Mouse (Mus musculus) ES-CJ7 (cell line): ENCODE data around the gene Vsnl1.

Source experiments
- DNase-seq: peaks from one replicate; pipeline ENCODE4 v3.0.0; 2011; ENCODE audit warnings: low read depth, low spot score

The Vsnl1 gene

DNA sequence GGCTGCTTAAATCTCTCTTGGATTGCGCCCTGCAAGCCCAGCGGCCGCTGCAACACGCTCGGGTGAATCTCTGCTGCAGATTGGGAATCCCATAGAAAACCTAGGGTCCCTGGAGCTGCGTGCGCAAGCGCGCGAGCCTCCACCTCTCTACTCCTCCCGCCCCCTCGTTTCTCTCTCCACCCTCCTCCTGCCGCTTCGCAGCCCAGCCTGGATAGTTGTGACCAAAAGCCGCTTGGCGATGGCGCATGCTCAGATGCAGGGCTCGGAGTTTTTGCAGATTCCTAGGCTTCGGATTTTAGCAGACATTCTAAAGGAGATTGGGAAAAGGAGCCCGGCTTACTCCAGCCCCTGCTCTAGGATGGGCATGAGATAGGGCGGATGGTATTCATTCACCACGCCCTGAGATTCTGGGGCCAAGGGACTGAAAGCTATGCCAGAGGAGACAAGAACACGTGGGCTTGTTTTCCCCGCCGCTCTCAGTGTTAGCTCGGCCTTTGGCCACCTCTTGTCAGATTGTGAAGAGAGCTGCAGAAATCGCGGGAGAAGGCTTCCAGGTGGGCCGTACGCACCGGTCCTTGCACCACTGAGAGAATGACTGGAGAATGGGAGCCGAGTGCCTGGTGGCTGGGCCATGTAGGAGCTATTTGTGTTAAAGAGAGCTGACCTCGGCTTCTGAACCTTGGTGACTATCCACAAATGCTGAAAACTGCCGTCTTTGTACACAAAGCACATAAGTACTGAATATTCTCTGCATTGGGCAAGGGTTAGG lies at the start of gene Vsnl1:
Gene Vsnl1, minus strand, starts transcription at position 117 of the 769 bp plus-strand sequence.
- peak; percentile 85 for DNase-seq

DNA sequence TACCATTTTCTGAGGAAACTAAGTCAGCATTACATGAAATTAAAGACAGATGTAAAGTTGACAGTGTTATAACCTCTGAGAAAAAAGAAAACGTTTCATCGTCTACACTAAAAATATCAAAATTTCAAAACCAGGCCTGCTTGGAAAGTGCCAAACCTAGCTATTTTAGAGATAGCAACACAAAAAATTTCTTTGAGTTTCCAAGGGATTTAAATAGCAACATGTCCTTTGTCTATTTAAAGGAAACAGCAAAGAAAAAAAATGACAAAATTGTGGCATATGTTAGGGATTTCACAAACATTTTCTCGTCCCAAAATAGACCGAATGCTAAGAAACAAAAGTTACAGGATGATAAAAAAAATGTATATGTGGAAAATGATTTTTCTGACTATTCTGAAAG lies 20.2 kb upstream of the Vsnl1 start:
- no peak for DNase-seq

DNA sequence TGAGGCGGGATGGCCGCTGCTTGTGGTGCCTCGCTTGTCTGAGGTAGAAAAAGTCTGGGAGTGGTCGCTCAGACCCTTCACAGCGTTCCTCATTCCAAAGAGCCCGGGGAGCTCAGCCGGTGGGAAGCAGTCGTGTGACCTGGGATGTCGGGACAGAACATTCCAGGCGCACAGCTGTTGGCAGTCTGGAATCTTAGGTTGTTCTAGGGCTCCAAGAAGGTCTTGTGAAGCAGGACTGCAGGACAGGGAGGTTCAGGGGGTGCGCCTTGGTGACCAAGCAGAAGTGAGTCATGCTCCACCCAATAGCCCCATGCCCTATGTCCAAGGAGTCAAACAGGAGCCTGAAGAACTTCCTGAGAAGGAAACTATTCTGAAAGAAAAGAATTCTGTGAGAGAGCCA lies 19.8 kb upstream of the Vsnl1 start:
- DNase-seq: no peak

DNA sequence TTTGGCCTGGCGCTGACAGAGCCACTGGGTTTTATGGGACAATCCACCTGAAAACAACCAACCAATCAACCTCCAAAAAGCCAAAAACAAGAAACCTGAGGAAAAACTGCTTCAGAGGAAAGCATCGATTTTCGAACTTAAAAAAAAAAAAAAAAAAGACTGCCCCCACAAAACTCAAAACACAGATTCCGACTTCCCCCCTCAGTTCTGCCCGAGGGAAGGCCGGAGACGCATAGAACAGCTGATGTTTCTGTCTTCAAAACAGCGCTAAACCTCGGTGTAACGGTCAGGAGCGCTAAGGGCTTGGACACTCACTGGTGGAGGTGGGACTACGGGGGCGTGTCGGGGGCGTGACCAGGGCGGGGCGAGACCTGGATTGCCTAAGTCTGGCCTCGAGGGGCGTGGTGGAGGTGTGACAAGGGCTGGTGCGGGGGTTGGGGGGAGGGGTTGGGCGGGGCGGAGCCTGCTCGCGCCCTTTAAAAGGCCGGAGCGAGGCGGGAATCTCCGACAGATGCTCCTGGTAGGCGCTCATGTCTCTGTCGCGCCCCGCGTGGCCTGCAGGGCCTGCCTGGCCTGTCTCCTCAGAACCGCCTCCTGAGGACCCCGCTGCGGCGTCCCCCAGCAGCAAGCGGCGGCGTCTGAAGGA lies 19.3 kb upstream of the Vsnl1 start, which contains the start of gene Rad51ap2:
Gene Rad51ap2, plus strand, starts transcription at position 531 of the 646 bp plus-strand sequence.
- DNase-seq: peak; percentile 95

DNA sequence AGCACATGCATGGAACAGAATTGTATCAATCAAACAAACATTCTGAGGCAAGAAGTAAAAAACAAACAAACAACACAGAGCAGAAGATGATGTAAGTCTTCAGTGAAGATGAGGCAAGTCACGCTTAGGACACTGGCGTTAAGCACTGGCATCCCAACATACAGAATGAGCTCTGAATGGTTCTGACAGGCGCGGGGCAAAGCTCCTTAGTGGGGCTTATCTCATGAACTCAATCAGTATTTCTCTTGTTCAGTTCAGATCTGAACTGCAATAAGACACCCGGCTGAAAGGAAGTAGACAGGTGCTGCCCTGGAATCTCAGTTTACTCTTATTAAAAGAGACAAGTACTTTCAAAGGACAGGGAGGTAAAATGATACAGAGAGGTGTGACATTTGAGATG lies 17.7 kb upstream of the Vsnl1 start:
- DNase-seq: no peak

DNA sequence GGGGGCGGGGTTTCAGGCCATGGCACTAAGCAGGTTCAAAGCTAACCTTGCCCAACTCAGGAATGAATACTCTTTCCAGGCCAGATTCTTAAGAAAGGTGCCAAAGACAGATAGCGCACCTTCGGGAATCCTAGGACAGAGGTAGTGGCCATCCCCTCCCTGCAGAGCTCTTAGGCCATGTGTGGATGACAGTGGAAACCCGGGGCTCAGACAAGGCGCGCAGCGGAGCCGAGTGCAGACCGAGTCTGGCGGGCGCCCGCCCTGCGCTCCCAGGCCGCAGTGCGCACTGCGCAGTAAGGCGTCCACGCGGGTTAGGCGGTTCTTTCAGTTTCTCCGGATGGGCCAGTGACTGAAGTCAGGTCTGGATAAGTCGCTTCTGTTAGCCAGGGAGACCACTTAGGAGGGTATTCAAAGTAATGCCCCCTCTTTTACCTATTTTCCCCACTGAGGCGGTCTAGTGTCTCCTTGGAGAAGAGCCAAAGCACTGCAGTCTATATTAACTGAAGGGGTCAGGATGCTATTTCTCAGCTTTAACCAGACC lies 1.6 kb upstream of the Vsnl1 start:
- no peak for DNase-seq

DNA sequence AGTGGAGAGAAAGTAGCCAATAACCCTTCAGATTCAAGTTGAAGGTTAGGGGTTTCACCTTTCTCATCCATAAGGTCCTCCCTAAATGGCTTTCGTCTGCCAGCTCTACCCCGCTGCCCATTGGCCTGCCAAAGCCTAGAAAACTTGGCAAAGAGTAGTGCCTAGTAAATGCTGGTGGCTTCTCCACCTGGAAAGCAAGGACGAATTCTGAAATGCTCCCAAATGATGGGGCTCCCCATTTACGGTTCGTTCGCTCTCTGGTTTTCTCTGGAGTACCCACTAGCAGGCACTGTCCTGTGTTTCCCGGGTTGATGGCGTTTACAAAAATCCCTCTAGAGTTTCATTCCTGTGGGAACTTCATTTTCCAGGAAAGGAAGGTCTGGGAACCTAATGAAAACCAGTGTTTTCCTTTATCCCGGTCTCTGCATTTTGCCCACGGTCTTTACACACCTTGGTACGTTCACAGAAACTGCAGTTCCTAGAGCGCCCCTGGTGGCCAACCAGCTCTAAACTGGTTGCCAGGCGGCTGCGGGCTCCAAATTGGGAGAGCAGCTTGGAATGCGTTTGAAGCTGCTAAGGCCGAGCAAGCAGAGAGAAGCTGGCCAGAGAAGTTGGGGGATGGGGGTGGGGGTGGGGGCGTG lies 973 bp upstream of the Vsnl1 start:
- peak; percentile 95 for DNase-seq

DNA sequence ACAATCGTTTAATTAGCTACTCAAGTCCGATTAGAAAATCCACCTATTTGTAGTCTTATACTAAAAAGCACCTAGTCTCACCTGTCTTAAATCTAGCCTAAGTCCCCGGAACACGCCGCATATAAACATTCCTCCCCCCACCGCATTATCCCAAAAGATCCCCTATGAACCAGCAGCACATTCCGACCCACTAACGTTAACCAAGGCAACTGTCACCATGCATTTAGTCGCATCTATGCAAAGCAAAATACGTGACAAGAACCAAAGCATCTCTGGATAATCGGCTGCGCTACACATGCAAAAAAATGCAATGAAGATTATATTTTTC lies 426 bp downstream of the Vsnl1 start:
- no peak for DNase-seq

DNA sequence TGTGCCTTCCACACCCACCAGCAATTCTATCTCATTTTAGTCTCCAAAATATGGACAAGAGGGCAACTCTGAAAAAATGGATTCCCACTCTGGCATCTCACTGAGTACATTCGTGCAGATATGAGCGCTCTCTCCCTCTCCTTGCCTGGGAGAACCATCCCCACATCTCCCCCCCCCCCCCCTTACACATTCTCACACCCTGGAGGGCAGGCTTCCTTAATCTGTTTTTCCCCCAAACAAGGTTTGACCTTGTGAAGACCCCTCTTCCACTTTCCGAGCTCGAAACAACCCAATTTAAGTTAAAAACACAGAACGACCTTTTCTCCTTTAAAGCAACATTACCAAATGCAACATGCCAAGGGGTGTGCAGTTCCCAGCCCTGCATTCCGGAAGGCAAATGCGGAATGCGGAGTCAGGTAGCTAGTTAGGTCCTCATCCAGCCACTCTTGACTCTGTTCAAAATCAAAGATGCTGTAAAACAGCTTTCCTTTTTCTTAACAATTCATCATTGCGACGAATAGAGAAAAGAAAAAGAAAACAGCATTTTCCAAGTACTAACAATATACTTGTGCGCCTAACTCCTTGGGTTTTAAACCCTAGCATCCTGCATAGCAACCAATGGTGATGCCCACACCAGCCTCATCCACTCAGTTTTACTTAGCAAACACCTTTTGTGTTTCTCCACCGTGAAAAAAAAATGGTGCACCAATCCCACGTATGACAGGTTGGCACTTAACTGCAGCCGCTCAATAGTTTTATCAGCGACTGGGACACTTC lies 979 bp downstream of the Vsnl1 start:
- DNase-seq: no peak

DNA sequence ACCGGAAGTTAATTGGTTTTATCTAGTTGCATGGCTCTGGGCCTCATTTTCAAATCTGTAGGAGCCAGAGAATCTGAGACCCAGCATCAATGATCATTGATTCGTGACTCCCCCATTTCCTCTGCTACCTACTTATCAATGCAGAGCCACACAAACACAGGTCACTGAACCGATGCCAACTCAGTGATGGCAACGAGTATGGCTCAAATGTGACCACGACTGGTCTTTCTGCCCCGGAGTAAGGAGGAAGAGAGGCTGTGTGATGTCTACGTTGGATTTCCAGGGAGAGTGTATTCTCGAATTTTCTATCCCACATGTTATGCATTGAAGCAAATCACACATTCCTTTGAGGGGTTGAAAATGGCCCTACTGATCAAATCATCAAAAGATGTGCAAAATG lies 2.0 kb downstream of the Vsnl1 start:
- no peak for DNase-seq

DNA sequence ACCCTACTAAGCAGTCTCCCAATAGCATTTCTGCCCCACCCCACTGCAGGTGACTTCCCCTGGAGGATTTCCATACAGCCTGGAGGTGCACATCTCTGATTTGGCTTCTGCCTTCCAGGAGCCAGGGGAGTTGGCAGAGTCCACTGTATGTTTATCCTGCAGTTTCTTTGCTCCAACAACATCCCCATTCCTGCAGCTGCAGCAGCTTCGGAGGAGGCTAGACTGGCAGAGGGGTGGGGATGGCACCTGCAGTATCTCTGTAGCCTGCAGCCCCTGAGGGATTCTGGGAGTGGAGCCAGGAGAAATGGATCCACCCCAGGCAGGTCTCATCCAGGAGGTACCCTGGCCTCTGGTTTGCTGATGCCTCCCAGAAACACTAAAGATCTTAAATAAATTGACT lies 2.7 kb downstream of the Vsnl1 start:
- DNase-seq: no peak

DNA sequence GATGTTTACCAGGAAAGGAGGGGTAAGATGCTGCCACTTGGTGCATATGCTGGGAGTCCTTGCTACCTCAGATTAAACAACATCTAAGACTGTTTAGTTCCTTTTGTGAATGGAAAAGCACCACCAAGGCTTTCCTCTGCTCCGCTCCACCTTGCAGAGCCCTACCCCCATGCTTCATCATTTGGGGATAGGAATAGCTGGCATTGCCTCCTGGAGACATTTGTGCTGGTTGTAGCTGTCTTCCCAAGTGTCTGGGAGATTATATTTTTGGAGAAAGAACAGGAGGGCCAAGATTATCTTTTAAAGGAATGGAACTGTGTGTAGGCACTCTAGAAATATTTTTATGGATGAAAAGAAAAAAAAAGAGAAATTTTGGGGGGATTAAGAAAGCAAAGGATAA lies 3.3 kb downstream of the Vsnl1 start:
- no peak for DNase-seq

DNA sequence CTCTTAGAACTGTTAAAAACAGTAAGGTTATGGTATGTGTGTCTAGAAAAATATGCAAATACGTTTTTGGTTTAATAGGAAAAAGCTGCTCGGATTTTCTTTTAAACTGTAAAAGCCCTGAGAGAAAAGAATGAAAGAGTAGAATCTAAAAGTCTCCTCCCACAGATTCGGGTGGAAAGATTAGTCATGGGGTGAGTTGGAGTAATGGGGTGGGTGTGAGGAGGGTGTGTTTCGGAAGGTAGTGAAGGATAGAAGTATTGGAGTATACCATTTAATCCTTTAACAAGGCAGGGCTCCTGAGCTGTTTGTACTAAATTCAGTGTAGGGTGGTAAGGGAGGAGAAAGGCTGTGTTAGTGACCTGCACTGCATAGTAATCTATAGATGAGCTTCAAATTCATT lies 9.0 kb downstream of the Vsnl1 start:
- DNase-seq: no peak

DNA sequence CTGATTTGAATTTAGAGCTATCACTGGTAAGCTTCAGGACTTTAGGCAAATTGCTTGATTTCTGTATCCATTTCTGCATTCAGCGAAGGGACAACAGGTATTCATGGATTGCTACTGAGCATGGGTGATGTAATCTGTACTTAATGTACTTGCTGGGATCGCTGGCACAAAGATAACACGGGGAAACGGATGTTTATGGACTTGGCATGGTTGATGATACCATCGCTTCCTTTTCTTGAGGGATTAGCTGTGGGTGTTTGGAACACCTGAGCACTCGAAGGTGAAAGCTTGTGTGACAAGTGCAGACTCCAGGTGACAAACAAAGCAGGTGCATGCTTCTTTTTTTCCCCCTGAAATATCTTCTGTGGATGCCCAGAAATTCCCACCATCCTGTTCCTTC lies 18.3 kb downstream of the Vsnl1 start:
- DNase-seq: no peak

DNA sequence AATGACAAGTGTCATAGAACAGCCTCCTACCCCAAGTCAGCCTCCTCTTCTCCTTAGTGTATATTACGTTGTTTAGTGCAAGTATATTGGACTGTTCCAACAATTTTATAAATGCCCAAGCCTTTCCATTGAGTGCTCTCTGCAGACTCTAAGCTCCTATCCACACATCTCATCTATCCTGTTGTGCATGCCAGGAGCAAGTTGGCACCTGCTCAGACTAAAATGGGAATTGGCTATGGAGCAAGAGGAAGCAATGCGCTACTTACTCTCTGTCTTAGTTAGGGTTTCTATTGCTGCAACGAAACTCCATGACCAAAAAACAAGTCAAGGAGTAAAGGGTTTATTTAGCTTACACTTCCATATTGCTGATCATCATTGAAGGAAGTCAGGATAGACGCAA lies 28.7 kb downstream of the Vsnl1 start:
- no peak for DNase-seq

DNA sequence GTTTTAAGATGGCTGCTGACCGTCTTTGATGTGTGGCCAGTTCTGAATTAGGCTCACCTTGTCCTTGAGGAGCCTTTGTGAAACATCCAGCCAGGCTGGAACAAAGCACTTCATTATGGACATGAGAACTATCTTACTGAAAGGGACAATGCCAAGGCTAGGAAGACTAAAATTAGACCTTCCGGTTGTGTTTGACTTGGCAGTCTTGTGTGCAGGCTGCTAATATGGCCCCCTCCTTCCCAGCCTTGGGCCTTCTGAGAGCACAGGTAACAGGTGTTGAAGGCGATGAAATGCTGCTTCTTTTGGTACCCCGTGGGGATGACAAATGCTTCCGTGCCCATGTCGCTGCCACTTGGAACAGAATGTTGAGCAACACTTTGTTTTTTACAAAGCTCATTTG lies 37.6 kb downstream of the Vsnl1 start:
- no peak for DNase-seq

DNA sequence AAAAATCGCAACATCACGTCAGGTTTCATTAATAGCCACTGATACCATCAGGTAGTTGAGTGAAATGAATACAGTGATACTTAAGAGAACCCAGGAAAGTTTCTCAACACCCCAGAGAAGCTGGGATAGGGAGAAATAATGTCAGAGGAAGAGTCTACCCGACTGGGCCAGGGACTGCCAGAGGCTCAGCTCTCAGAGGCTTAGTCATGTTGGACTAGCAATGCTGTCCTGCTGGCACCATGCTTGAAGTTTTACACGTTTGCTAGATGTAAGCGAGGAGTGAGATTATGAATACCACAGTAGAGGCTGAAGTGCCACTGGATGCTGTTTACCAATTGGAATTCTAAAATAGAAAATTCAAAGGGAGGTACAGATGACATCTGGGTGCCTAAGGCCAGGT lies 39.4 kb downstream of the Vsnl1 start:
- no peak for DNase-seq

DNA sequence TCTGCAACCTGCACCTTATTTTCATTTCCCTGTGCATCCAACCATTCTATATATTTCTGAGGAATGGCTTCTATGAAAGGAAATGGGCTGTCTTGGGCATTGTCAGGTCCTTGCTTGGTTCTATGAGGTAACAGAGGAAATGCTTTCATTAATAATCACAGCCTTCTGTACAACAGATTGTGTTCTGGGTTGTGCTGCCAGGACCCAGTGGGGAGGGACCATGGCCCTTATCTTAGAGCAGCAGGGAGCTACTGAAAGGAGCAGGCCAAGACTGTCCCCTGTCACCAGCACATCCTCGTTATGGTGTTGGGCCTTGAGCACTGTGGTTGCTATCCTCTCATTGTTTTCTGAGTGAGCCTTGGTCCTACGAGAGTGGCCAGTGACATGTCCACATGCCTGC lies 40.9 kb downstream of the Vsnl1 start:
- no peak for DNase-seq

DNA sequence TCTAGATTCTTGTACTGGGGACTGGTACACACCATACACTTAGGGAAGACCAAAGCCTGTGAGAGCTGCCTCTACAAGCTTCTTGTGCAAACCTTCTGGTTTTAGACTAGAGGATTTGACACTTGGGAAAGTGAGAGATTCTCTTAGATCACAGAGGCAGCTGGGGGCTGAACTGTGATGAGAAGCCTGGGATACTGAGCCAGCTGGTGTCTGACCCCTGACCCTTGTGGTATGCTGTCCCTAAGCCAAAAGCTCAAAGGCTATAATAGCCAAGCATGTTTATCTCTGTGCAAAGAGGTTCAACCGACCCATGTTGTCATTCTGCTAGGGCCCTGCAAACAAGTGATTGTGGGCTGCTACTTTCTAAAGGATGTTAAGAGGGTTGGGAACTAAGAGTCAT lies 43.9 kb downstream of the Vsnl1 start:
- no peak for DNase-seq

DNA sequence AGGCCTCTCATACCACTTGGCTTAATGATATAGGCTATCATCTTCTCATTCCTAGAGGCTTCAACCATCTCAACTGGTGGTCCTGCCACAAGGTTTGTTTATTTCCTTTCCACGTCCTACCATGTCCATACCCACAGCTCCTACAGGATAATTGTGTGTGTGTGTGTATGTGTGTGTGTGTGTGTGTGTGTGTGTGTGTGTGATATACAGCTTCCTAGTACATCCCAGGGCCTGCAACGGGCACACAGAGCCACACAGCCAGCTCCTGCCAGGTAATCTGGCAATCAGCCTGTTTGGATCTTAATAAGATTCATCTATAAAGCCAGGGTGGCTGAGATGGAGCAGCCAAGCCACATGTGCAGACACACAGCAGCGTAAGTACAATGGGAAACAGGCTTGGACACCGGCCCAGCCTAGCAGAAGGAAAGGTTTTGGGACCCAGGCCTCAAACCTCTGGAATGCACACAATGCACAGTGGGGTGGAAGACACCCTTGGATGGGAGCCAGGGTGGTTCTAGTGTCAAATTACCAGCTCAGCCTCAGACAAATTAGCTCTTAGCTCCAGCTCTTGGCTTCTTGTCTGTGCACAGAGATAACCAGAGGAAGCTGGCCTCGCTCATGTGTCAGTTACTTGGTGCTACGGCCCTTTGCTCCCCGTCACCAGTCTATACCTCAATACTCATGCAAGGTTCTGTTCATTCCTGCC lies 45.0 kb downstream of the Vsnl1 start:
- no peak for DNase-seq

DNA sequence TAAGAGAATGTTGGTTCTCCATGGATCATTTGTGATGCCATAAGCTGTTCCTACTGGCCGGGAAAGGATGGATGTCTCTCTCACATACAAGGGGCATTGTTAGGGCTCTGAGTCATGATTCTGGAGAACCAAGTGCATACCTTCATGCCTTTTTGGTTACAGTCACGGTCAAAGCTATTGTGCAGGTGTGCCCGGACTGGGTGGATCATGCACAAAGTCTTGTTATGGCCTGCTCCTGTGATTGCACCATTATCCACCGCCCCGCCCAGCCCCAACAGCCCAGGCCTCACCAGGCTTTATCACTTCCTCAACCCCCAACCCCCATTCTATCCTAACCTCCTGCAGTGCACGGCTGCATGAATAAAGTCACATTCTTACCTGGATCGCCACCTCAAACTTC lies 47.3 kb downstream of the Vsnl1 start:
- peak; percentile 6 for DNase-seq
